Mouse (Mus musculus) left cerebral cortex, adult 2 months (tissue): Measurements from ENCODE around the gene Aldh6a1. TPM values are rescaled to one million over a fixed set of nuclear protein-coding genes. Genes with fewer than 3 reads are reported as not detected.

Experiments
- DNase-seq, 2 experiments: peaks; one replicate each; pipeline ENCODE4 v3.0.0; 2021 to 2022; ENCODE audit warnings: low spot score in 2 of 2, mixed read lengths in 1 of 2; ENCODE audit errors: extremely low spot score in 1 of 2
- H3K27ac ChIP-seq: fragments of 200-600 bp; 2 replicates; pipeline ENCODE4 v1.8.1; 2022
- H3K4me3 ChIP-seq: fragments of 200-600 bp; 2 replicates; pipeline ENCODE4 v1.8.1; 2022
- CTCF ChIP-seq: fragments of 200-600 bp; IDR thresholded peaks from 2 replicates; pipeline ENCODE4 v1.8.1; 2022; ENCODE audit warnings: antibody characterized with exemption, mild to moderate bottlenecking, moderate library complexity
- intact Hi-C: fragments of 180-260 bp; cut with DNase I; formaldehyde crosslinking; loops from one replicate; pipeline ENCODE4 v1.15.1; 2025
- total RNA-seq, 2 experiments: library from RNA; stranded (reverse); gene quantifications; 2 replicates each; pipeline ENCODE4 v1.2.3; 2021

Gene Aldh6a1
- total RNA-seq, 2 experiments from 2014 or later, result 42.0 to 42.8 TPM

DNA sequence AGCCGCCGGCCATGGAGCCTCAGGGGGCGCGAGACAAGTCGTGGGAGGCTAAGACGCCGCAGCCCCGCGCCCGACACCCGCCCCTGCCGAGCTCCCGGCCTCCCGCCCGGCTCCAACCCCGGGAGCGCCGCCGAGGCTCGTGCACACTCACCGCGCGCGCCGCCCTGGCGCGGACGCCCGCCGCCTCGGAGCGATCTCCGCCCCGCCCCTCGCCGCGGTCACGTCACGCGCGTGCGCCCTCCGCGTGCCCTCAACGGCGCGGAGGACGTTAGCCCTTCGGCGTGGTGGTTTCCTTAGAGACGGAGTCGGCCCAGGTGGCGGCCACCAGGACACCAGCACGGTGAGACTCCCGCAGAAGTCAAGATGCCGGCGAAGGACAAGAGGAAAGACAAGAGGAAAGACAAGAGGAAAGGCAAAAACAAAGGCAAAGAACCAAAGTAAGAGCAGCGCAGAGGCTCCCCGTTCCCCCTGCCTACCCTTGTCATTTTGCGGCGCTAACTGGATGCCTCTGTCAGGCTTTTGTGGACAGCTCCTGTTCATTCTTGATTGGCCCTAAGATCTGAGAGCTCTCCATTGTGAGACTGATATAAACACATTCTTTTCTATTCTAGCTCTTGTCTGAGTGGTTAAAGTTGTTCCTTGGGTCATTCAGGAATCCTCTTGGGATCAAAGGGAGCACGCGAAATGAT lies 41.8 kb downstream of the Aldh6a1 start, which contains the start of the genes Entpd5 and Bbof1:
Gene Entpd5, minus strand, starts transcription at position 211 of the 689 bp plus-strand sequence.
Gene Bbof1, plus strand, starts transcription at position 253 of the 689 bp plus-strand sequence.
- Histone ChIP-seq H3K4me3 (peak within 1 kb of the TSS; percentile 67), H3K27ac (peak within 1 kb of the TSS; percentile 94)
- no peak; the same call in 1 of the 2 replicates for TF ChIP-seq CTCF
- intact Hi-C loops, result loop anchor here (5.0 kb wide), 1 partner anchor 92 kb away; the partner anchor contains the start of gene Zfp410
- DNase-seq, result peak; percentile 93 to 96

DNA sequence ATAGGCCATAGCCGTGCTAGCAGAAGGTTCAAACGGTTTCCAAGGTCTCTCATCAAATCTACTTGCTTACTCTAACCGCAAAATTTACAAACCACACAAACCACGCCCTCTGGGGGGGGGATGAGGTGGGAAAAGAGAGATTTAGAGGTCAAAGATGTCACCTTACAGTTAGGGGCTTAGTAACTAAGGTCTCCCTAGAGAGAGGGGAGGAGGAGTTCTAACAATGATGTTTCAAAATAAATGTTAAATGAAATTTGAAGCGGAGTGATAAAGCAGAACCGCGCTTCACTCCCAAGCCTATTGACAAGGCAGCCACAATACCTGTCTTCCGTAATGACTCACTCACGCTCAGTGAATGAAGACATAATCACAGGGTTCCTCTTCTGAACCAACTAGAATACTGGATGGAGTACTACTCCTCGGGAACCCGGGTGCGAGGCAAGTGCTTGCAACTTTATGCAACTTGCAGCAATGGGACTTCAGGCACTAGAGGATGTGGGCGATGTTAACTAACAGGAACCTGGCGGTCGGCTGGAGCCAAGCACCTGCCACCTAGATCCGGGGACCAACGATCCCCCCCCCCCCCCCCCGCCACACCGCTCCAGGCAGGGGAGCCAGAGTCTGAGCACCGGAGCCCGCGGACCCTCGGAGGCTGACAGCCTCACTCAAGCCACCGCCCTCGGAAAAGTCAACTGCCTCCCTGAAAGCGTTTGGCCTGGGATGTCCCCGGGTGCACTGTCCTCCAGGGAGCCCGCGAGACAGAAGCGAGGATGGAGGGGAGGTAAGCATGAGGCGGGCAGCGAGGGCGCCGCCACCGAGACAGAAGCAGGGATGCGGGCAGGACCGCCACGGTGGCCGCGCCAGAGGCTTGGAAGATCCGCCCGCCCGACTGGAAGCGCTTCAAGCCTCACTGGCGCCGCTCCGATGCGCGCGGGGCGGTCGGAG lies 42.7 kb downstream of the Aldh6a1 start:
- peak overlapping the region; percentile 67 for H3K4me3 ChIP-seq
- DNase-seq, result peak; percentile 18 to 22
- intact Hi-C loops, result loop anchor here (5.0 kb wide), 1 partner anchor 91 kb away; the partner anchor contains the start of gene Zfp410
- peak overlapping the region; percentile 94 for H3K27ac ChIP-seq
- TF ChIP-seq CTCF, result no peak; the same call in 1 of the 2 replicates

DNA sequence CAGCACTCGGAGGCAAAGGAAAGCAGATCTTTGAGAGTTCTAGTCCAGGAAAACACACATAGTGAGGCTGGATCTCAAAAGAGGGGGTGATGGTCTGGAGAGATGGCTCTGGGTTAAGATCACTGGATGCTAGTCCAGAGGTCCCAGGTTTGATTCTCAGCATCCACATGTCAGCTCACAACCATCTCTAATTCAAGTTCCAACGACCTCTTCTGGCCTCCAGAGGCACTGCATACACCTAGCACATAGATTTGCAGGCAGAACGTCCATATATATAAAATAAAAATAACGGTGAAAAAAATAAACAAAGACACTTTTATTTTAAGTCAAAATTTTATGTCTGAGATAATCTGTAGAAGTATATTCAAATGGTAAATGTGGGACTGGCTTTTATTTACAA lies 43.5 kb downstream of the Aldh6a1 start:
- intact Hi-C loops, result loop anchor here (5.0 kb wide), 1 partner anchor 90 kb away; the partner anchor contains the start of gene Zfp410
- Histone ChIP-seq H3K4me3 (no peak overlapping the region), H3K27ac (no peak overlapping the region)
- no peak for DNase-seq
- peak; percentile 11 for TF ChIP-seq CTCF

DNA sequence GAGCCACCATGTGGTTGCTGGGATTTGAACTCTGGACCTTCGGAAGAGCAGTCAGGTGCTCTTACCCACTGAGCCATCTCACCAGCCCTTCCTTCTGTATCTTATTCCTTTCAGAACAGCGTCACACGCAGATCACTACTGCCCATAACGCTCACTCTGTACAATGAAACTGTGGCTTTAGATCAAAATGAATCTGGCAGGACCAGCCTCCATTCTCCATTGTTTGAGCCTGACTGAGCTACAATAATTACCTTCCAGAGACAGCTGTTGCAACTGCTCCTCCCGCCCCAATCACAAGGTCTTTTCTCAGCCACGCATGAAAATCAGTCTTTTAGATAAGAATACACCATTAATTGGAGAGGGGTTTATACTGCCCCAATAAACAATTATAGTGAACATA lies 46.3 kb downstream of the Aldh6a1 start:
- no peak overlapping the region for H3K4me3 ChIP-seq
- no peak for TF ChIP-seq CTCF
- H3K27ac ChIP-seq, result no peak overlapping the region
- DNase-seq, result no peak
- intact Hi-C loops, result no loop called here

DNA sequence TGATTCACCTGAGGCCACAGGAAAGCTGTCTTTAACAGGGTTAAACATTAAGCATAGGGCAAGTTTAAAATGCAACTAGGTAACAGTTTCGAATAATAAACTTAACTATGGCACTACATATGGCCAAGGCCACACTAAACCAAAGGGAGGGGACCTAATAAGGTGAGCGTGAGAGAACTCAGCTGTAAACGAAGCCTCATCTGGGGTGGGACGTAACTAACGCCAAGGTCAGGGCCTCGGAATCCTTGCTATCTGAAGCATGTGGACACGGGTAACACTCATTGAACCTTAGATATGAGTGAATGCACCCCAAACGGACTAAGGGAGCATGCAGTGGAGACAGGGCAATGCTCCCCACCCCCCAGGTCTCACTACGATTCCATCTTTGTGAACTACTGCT lies 47.9 kb downstream of the Aldh6a1 start:
- no peak overlapping the region for H3K4me3 ChIP-seq
- DNase-seq, result no peak
- intact Hi-C loops, result no loop called here
- TF ChIP-seq CTCF, result no peak
- no peak overlapping the region for H3K27ac ChIP-seq

DNA sequence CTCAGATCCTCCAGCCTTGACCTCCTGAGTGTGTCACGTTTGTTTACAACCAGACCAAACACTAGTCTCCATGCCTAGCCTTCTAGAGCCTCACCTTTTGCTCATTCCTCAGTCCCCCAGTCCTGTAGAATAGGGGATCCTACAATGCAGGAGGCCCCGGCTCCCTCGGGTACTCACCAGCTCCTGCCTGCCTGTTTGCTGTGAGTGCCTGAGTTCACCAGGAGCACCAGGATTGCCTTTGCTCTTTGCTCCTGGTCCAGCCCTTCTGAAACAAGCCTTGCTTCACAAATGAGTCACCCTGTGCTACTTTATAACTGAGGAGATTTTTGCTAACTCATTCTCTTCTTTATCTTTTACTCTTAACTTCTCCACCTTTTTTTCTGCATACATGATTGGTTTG lies 50.2 kb downstream of the Aldh6a1 start:
- DNase-seq, result no peak
- Histone ChIP-seq H3K27ac (no peak overlapping the region; the same call in 1 of the 2 replicates), H3K4me3 (no peak overlapping the region)
- intact Hi-C loops, result no loop called here
- TF ChIP-seq CTCF, result no peak

DNA sequence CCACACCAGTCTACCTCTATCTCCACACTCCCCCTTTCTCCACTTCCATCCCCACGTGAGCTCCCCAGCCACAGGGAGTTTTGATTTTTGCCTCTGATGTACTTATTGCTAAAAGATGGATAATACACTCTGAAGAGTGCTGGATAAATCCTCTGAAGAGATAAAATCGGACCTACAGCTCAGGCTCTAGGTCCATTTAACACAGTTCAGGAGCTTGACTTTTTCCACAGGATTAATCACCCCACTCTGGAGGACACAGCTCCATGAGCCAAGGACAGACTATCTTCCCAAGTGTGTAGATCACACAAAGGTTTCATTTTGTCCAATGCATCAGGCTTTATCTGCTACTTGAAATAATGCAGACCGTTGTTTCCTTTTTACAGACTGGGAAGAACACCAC lies 50.7 kb downstream of the Aldh6a1 start:
- intact Hi-C loops, result no loop called here
- DNase-seq, result no peak
- no peak for TF ChIP-seq CTCF
- Histone ChIP-seq H3K4me3 (no peak overlapping the region), H3K27ac (no peak overlapping the region)

DNA sequence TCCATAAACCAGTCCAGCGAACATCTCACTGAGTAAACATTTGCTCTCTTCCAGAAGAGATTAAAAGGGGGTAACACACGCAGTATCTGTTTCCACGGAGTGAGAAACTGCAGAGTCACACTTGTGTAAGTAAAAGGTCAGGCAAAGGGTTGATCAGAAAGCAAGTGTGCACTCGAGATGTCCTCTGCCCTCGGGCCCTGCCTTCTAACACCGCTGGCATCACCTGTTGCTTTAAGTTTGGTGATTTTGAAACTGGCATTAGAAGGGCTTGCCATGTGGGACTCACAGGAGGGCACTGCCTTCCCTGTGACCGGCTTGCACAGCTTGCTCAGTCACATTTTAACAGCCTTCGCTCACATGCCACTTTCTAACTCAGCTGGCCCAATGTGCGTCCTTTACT lies 51.1 kb downstream of the Aldh6a1 start:
- DNase-seq, result no peak
- Histone ChIP-seq H3K27ac (no peak overlapping the region), H3K4me3 (no peak overlapping the region)
- intact Hi-C loops, result no loop called here
- TF ChIP-seq CTCF, result no peak

DNA sequence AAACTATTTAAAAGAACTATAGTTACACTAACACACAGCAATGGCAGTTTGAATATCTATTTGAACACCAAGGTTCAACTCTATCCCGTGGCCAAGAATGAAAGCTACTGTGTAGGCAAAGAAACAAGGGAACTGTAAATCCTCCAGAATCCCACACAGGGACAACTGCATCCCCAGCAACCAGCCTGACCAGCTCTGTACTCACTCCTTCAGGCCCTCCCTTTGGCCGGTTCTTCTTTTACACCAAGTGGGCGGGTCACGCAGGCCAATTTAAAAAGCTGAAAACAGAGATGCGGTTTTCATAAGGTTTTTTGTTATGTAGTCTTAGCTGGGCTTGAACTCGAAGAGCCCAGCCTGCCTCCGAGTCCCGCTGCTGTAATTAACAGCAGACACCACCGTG lies 51.7 kb downstream of the Aldh6a1 start:
- H3K27ac ChIP-seq, result no peak overlapping the region
- no peak overlapping the region for H3K4me3 ChIP-seq
- TF ChIP-seq CTCF, result no peak

DNA sequence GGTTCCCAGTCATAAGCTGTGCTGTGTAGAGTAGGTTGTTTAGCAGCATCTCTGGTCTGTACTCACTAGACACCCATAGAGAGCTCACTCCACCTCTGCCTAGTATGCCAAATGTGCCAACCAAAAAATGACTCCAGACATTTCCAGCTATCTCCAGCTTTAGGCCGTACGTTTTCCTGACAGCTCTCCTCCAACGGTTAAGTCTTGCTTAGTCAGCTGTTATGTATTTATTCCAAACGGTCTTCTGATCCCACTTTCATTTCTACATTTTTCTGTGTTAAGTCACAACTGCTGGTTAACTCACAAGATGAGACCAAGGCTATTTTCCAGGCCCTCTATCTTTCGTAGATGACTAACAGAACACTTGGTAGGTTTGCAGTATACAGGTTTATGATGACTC lies 52.2 kb downstream of the Aldh6a1 start:
- Histone ChIP-seq H3K27ac (no peak overlapping the region), H3K4me3 (no peak overlapping the region)
- no peak for DNase-seq
- intact Hi-C loops, result no loop called here
- no peak for TF ChIP-seq CTCF

More for the DNA sequence above, 51.7 kb downstream of the Aldh6a1 start:
- no peak for DNase-seq
- intact Hi-C loops, result no loop called here

DNA sequence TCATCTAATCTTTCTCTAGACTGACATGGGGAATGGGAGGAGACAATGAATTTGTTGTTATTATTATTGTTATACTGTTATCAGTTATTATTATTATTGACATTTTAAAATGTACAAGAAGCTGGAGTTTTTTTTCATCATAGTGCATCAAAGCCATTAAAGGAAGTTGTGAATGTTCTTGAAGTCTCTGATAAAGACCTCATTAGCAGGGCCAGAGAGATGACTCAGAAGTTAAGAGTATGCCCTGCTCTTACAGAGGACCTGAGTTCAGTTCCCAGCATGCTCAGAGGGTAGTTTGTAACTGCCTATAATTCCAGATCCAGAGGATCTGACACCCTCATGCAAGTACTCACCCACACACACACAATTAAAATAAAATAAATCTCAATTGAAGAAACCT lies 53.1 kb downstream of the Aldh6a1 start:
- intact Hi-C loops, result no loop called here
- Histone ChIP-seq H3K4me3 (no peak overlapping the region), H3K27ac (no peak overlapping the region)
- no peak for TF ChIP-seq CTCF
- no peak for DNase-seq
